Mouse (Mus musculus) hindbrain, embryonic 11.5 days (tissue): ENCODE measurements around the gene Osbpl3. TPM values are rescaled to one million over a fixed set of nuclear protein-coding genes. Genes with fewer than 3 reads are reported as not detected.

Source experiments
- ATAC-seq: fragments of 200-750 bp; cut with Nextera tagmentation; 2 replicates; pipeline ENCODE4 v1.8.0; 2017; ENCODE audit warnings: mild to moderate bottlenecking, moderate TSS enrichment, moderate library complexity; ENCODE audit not compliant: low FRiP score
- DNase-seq: peaks from one replicate; pipeline ENCODE4 v3.0.0-alpha.2; 2015; ENCODE audit warnings: low spot score
- H3K27ac ChIP-seq: fragments of 300-500 bp; sonication (generic); 2 replicates; pipeline ENCODE4 v1.5.1; 2014; ENCODE audit warnings: mild to moderate bottlenecking, low read depth, low read length
- H3K27me3 ChIP-seq: fragments of 300-500 bp; sonication (generic); 2 replicates; pipeline ENCODE4 v1.6.1; 2014; ENCODE audit warnings: mild to moderate bottlenecking, low read length, moderate library complexity, mixed read lengths; ENCODE audit not compliant: control insufficient read depth, insufficient read depth
- H3K36me3 ChIP-seq: fragments of 300-500 bp; sonication (generic); 2 replicates; pipeline ENCODE4 v1.6.1; 2014; ENCODE audit warnings: mild to moderate bottlenecking, low read length, moderate library complexity, mixed read lengths; ENCODE audit not compliant: control insufficient read depth, insufficient read depth
- H3K4me1 ChIP-seq: fragments of 300-500 bp; sonication (generic); replicated peaks from 2 replicates; pipeline ENCODE4 v1.6.1; 2014; ENCODE audit warnings: low read length, mixed read lengths; ENCODE audit not compliant: control insufficient read depth, insufficient read depth
- H3K4me2 ChIP-seq: fragments of 300-500 bp; sonication (generic); replicated peaks from 2 replicates; pipeline ENCODE4 v1.6.1; 2014; ENCODE audit warnings: mild to moderate bottlenecking, low read depth, low read length
- H3K4me3 ChIP-seq: fragments of 300-500 bp; sonication (generic); 2 replicates; pipeline ENCODE4 v1.5.1; 2014; ENCODE audit warnings: low read depth, low read length
- H3K9ac ChIP-seq: fragments of 300-500 bp; sonication (generic); 2 replicates; pipeline ENCODE4 v1.6.1; 2014; ENCODE audit warnings: low read depth, low read length
- H3K9me3 ChIP-seq: fragments of 300-500 bp; sonication (generic); 2 replicates; pipeline ENCODE4 v1.6.1; 2016; ENCODE audit warnings: low read length; ENCODE audit not compliant: control insufficient read depth
- WGBS: fragments of 180-500 bp; shearing (Covaris S2); extraction: QIAGEN DNeasy Blood & Tissue Kit; methylation state at CpG from one replicate; pipeline ENCODE4 v1.1.7; 2014; 5-methylcytosine and 5-hydroxymethylcytosine counted together
- polyA plus RNA-seq: library from polyadenylated mRNA; unstranded; fragments of >200 nt; fragmentation: Nextera tagmentation; extraction: Ambion mirVana; gene quantifications from 2 replicates; pipeline ENCODE4 v1.2.1, GENCODE M21; 2014

Gene Osbpl3
- polyA plus RNA-seq, 1 experiment from 2014 or later, result 7.2 TPM

DNA sequence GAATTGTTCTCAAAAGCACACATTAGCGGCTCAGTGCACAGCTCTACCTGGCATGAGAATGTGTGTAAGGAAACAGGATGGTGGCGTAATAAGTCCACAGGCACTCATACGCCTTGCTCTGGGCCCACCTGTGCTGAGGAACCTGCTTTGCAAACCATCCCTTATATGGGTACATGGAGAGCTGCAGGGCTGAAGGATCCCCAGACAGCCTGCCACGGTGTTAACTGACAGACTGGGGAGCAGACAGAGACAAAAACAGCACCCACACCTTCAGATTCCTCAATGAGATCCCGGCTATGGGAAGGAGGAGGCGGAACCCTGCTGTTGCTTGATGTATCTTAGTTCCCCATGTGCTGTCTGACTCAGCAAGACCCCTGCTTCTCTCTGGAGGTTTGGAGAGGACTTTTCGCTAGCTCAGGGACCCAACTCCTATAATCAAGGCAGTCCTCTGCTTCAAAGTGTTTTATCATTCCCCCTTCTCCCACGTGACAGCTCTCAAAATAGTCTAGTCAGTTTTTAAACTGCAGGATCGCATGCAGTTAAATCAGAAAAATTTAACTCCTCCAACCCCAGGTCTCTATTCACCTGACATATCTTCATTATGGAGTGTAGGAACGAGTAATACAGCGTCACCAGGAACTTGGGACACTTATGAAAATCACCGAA, 141.5 kb downstream of the Osbpl3 start:
- ATAC-seq (no peak), DNase-seq (no peak)
- Histone ChIP-seq H3K4me1 (no peaks in the 10 kb centered on the region), H3K27me3 (no peaks in the 10 kb centered on the region), H3K9me3 (no peaks in the 10 kb centered on the region), H3K9ac (no peak overlapping the region), H3K36me3 (no peaks in the 10 kb centered on the region), H3K27ac (no peak overlapping the region), H3K4me2 (no peak overlapping the region), H3K4me3 (no peak overlapping the region)
- 77% methylated on average over 12 of the region's 12 CpGs for WGBS

DNA sequence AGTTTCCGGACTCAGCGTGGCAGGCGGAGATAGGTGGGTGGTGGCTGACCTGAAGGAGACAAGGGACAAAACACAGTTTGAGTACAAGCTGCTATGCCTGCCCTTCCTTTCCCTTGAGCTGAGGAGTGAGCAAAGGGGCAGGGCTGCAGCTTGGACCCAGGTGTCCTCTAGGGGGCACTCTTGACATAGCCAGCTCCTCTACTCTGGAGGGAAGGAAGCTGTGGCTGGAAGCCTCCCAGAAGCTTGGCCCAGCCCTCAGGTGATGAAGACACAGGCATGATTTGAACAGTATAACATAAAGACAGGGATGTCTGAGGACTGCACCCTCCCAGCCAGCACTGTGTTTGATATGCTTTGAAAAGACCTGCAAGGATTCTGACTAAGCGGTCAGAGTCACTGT, 143.4 kb downstream of the Osbpl3 start:
- no peak overlapping the region for H3K9ac ChIP-seq
- H3K9me3 ChIP-seq, result no peaks in the 10 kb centered on the region
- no peak overlapping the region for H3K4me3 ChIP-seq
- ATAC-seq (peak; percentile 57; the same call in 1 of the 2 replicates), DNase-seq (peak; percentile 83)
- H3K4me1 ChIP-seq, result no peaks in the 10 kb centered on the region
- H3K27me3 ChIP-seq, result no peaks in the 10 kb centered on the region
- 53% methylated on average over 4 of the region's 4 CpGs for WGBS
- no peak overlapping the region for H3K27ac ChIP-seq
- no peaks in the 10 kb centered on the region for H3K36me3 ChIP-seq
- H3K4me2 ChIP-seq, result no peak overlapping the region

- Histone ChIP-seq H3K9ac (no peak overlapping the region), H3K36me3 (no peaks in the 10 kb centered on the region), H3K27ac (no peak overlapping the region), H3K4me1 (no peaks in the 10 kb centered on the region), H3K27me3 (no peaks in the 10 kb centered on the region), H3K4me2 (no peak overlapping the region), H3K4me3 (no peak overlapping the region), H3K9me3 (no peaks in the 10 kb centered on the region)
- ATAC-seq (no peak), DNase-seq (peak; percentile 62)
- 50% methylated on average over 6 of the region's 6 CpGs for WGBS
Observed at GRCm38 (mm10) chr6:50309019-50309418, 147.0 kb downstream of the Osbpl3 start.

- 83% methylated on average over 4 of the region's 4 CpGs for WGBS
- Histone ChIP-seq H3K9ac (no peak overlapping the region), H3K9me3 (no peaks in the 10 kb centered on the region), H3K27me3 (no peaks in the 10 kb centered on the region), H3K27ac (no peak overlapping the region), H3K4me1 (no peaks in the 10 kb centered on the region), H3K4me3 (no peak overlapping the region), H3K4me2 (no peak overlapping the region), H3K36me3 (no peaks in the 10 kb centered on the region)
- DNase-seq (no peak), ATAC-seq (no peak)
Observed at GRCm38 (mm10) chr6:50306625-50307024, 149.4 kb downstream of the Osbpl3 start.

DNA sequence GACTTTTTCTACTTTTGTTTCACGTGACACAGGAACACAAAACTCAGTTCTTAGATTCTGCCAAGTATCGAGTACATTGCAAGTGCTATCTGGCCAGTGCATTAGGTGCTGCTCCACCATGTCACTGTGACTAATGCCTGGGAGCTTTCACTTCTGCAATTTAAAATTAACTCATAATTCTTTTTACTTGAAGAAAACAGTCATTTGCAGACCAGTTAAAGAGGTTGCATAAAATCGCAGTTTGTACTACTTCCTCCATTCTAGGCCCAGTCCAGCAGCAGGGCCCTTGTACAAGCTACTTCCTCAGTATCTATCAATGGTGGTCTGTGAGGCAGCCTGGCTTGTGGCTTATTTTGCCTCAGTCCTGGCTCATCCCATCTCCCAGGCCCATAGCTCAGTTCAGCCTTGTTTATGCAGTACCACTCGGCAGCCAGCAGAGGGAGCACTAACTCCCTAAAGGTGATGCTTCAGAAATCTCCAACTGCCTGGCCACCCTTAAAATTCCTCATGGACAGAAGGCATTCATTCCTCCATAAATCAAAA, 151.0 kb downstream of the Osbpl3 start:
- DNase-seq, result peak; percentile 83
- no peak overlapping the region for H3K9ac ChIP-seq
- H3K27ac ChIP-seq, result no peak overlapping the region
- H3K4me2 ChIP-seq, result no peak overlapping the region
- H3K36me3 ChIP-seq, result no peaks in the 10 kb centered on the region
- H3K4me1 ChIP-seq, result no peaks in the 10 kb centered on the region
- WGBS, result 66% methylated on average over 4 of the region's 4 CpGs
- no peaks in the 10 kb centered on the region for H3K9me3 ChIP-seq
- no peak overlapping the region for H3K4me3 ChIP-seq
- no peaks in the 10 kb centered on the region for H3K27me3 ChIP-seq
- no peak for ATAC-seq

GRCm38 (mm10) chr6:50301121-50301520, 154.9 kb downstream of the Osbpl3 start:
- Histone ChIP-seq H3K36me3 (no peaks in the 10 kb centered on the region), H3K9ac (no peak overlapping the region), H3K4me3 (no peak overlapping the region), H3K4me2 (no peak overlapping the region), H3K9me3 (no peaks in the 10 kb centered on the region), H3K4me1 (no peaks in the 10 kb centered on the region), H3K27ac (no peak overlapping the region), H3K27me3 (no peaks in the 10 kb centered on the region)
- no peak for ATAC-seq
- no peak for DNase-seq
- 77% methylated on average over 7 of the region's 7 CpGs for WGBS

GRCm38 (mm10) chr6:50300622-50301021, 155.4 kb downstream of the Osbpl3 start:
- Histone ChIP-seq H3K4me3 (no peak overlapping the region), H3K9me3 (no peaks in the 10 kb centered on the region), H3K36me3 (no peaks in the 10 kb centered on the region), H3K4me1 (no peaks in the 10 kb centered on the region), H3K4me2 (no peak overlapping the region), H3K9ac (no peak overlapping the region), H3K27me3 (no peaks in the 10 kb centered on the region), H3K27ac (no peak overlapping the region)
- DNase-seq (no peak), ATAC-seq (no peak)
- WGBS, result 66% methylated on average over 6 of the region's 6 CpGs

GRCm38 (mm10) chr6:50299071-50299470, 156.9 kb downstream of the Osbpl3 start:
- no peaks in the 10 kb centered on the region for H3K4me1 ChIP-seq
- DNase-seq (no peak), ATAC-seq (no peak)
- H3K4me2 ChIP-seq, result no peak overlapping the region
- H3K36me3 ChIP-seq, result no peaks in the 10 kb centered on the region
- H3K4me3 ChIP-seq, result no peak overlapping the region
- no peak overlapping the region for H3K27ac ChIP-seq
- H3K9ac ChIP-seq, result no peak overlapping the region
- H3K27me3 ChIP-seq, result no peaks in the 10 kb centered on the region
- 82% methylated on average over 7 of the region's 7 CpGs for WGBS
- no peaks in the 10 kb centered on the region for H3K9me3 ChIP-seq

- no peaks in the 10 kb centered on the region for H3K4me1 ChIP-seq
- ATAC-seq, result no peak
- no peak overlapping the region for H3K4me2 ChIP-seq
- no peak overlapping the region for H3K4me3 ChIP-seq
- no peak overlapping the region for H3K27ac ChIP-seq
- H3K36me3 ChIP-seq, result no peaks in the 10 kb centered on the region
- no peaks in the 10 kb centered on the region for H3K9me3 ChIP-seq
- no peaks in the 10 kb centered on the region for H3K27me3 ChIP-seq
- DNase-seq, result no peak
- H3K9ac ChIP-seq, result no peak overlapping the region
- 89% methylated on average over 9 of the region's 9 CpGs for WGBS
Observed at GRCm38 (mm10) chr6:50297671-50298070, 158.3 kb downstream of the Osbpl3 start.
